In genomic region chr1:96501007-96501406, GRCm38 (mm10) we compare ENCODE assay signal across 15 mouse cellular contexts.
"Had no signal": no experiment of that assay in that cellular context is flagged by ENCODE, and none has a peak within 500 bp of the region (broad histone marks: within the 10 kb centered on the region; RNA-seq: fewer than 3 reads in every experiment).

No protein-coding gene starts in this region.

- H3K36me3 ChIP-seq: neural tube, embryonic 15.5 days; stomach, embryonic 15.5 days had no signal

- H3K4me1 ChIP-seq: neural tube, embryonic 15.5 days; stomach, embryonic 15.5 days had no signal

- H3K4me3 ChIP-seq: neural tube, embryonic 15.5 days; stomach, embryonic 15.5 days had no signal

- DNase-seq: retina, postnatal 1 day; right cerebral cortex, adult 18-20 months; right cerebral cortex, postnatal 14 days; right cerebral cortex, postnatal 25 days; right cerebral cortex, postnatal 4 days; spleen, adult 18-20 months; thymus, adult 18-20 months; thymus, adult 2 months; thymus, postnatal 14 days; thymus, postnatal 25 days; thymus, postnatal 36 days; thymus, postnatal 4 days had no signal

- H3K27me3 ChIP-seq: neural tube, embryonic 15.5 days; stomach, embryonic 15.5 days had no signal

- H3K9me3 ChIP-seq: neural tube, embryonic 15.5 days; stomach, embryonic 15.5 days had no signal

- H3K4me2 ChIP-seq: neural tube, embryonic 15.5 days; stomach, embryonic 15.5 days had no signal

- H3K27ac ChIP-seq: neural tube, embryonic 15.5 days; stomach, embryonic 15.5 days; stomach, postnatal 0 days had no signal

- H3K9ac ChIP-seq: neural tube, embryonic 15.5 days; stomach, embryonic 15.5 days had no signal
